Mouse (Mus musculus) myocyte (in vitro differentiated cells): ENCODE results near the gene Galk1.
"Not testable (repeated sequence)": the region's sequence is repeated elsewhere in the genome, so short reads cannot be mapped to it uniquely, and the experiment has no call there.

Source experiments
- POLR2AphosphoS2 ChIP-seq: IDR thresholded peaks from one replicate; pipeline ENCODE4 v1.6.1; 2011; ENCODE audit warnings: low read depth, control low read depth; ENCODE audit not compliant: insufficient read length
- TCF3 ChIP-seq: IDR thresholded peaks from one replicate; pipeline ENCODE4 v1.6.1; 2011; ENCODE audit warnings: low read depth, control low read depth; ENCODE audit not compliant: insufficient read length

GRCm38 (mm10) chr11:116018867-116019266, 6.3 kb upstream of the Galk1 start:
- TF ChIP-seq POLR2AphosphoS2, TCF3: not testable (repeated sequence)
